Mouse (Mus musculus) myocyte (in vitro differentiated cells): Measurements from ENCODE around the gene Tpo. TPM values are rescaled to one million over a fixed set of nuclear protein-coding genes. Genes with fewer than 3 reads are reported as not detected.

Experiments
- H3K27me3 ChIP-seq: one replicate; pipeline ENCODE4 v1.6.1; 2011; ENCODE audit not compliant: control insufficient read depth, insufficient read depth, insufficient read length
- H3K36me3 ChIP-seq: one replicate; pipeline ENCODE4 v1.6.1; 2011; ENCODE audit not compliant: control insufficient read depth, insufficient read depth
- H3K4me2 ChIP-seq: one replicate; pipeline ENCODE4 v1.6.1; 2011; ENCODE audit warnings: low read depth, control low read depth
- H3K4me3 ChIP-seq: one replicate; pipeline ENCODE4 v1.5.1; 2011; ENCODE audit warnings: mild to moderate bottlenecking, control low read depth, moderate library complexity
- H3K79me2 ChIP-seq: one replicate; pipeline ENCODE4 v1.6.1; 2011; ENCODE audit not compliant: control insufficient read depth, insufficient read depth
- H3ac ChIP-seq: one replicate; pipeline ENCODE4 v1.6.1; 2011; ENCODE audit not compliant: control insufficient read depth, insufficient read length
- CEBPB ChIP-seq: IDR thresholded peaks from 2 replicates; pipeline ENCODE4 v1.6.1; 2011; ENCODE audit warnings: mild to moderate bottlenecking, moderate library complexity; ENCODE audit not compliant: poor library complexity, insufficient read depth, severe bottlenecking
- E2F4 ChIP-seq: IDR thresholded peaks from one replicate; pipeline ENCODE4 v1.6.1; 2011; ENCODE audit warnings: mild to moderate bottlenecking, control low read depth, moderate library complexity; ENCODE audit not compliant: insufficient read depth
- MAX ChIP-seq: IDR thresholded peaks from one replicate; pipeline ENCODE4 v1.6.1; 2011; ENCODE audit warnings: low read depth, mild to moderate bottlenecking, control low read depth
- MYOD1 ChIP-seq, 3 experiments: IDR thresholded peaks; one replicate each; pipeline ENCODE4 v1.6.1; 2011; ENCODE audit warnings: control low read depth in 2 of 3, low read depth in 2 of 3, mild to moderate bottlenecking in 2 of 3, moderate library complexity in 1 of 3; ENCODE audit not compliant: insufficient read length in 2 of 3, control insufficient read depth in 1 of 3
- MYOG ChIP-seq, 3 experiments: IDR thresholded peaks; one replicate each; pipeline ENCODE4 v1.6.1; 2011; ENCODE audit warnings: control low read depth in 2 of 3, low read depth in 2 of 3, mild to moderate bottlenecking in 2 of 3; ENCODE audit not compliant: insufficient read length in 2 of 3, control insufficient read depth in 1 of 3, insufficient read depth in 1 of 3
- POLR2A ChIP-seq: IDR thresholded peaks from one replicate; pipeline ENCODE4 v1.6.1; 2011; ENCODE audit warnings: low read depth, mild to moderate bottlenecking, control low read depth, moderate library complexity; ENCODE audit not compliant: insufficient read length
- POLR2AphosphoS2 ChIP-seq: IDR thresholded peaks from one replicate; pipeline ENCODE4 v1.6.1; 2011; ENCODE audit warnings: low read depth, control low read depth; ENCODE audit not compliant: insufficient read length
- REST ChIP-seq: IDR thresholded peaks from one replicate; pipeline ENCODE4 v1.6.1; 2011; ENCODE audit warnings: mild to moderate bottlenecking, control low read depth, moderate library complexity; ENCODE audit not compliant: insufficient read depth, insufficient read length
- SRF ChIP-seq: IDR thresholded peaks from one replicate; pipeline ENCODE4 v1.6.1; 2011; ENCODE audit warnings: low read depth; ENCODE audit not compliant: control insufficient read depth, insufficient read length
- TCF12 ChIP-seq: IDR thresholded peaks from one replicate; pipeline ENCODE4 v1.6.1; 2011; ENCODE audit warnings: mild to moderate bottlenecking, control low read depth; ENCODE audit not compliant: poor library complexity, insufficient read depth, severe bottlenecking
- TCF3 ChIP-seq: IDR thresholded peaks from one replicate; pipeline ENCODE4 v1.6.1; 2011; ENCODE audit warnings: low read depth, control low read depth; ENCODE audit not compliant: insufficient read length
- USF1 ChIP-seq: IDR thresholded peaks from one replicate; pipeline ENCODE4 v1.6.1; 2011; ENCODE audit warnings: low read depth, mild to moderate bottlenecking, control low read depth, moderate library complexity
- polyA plus RNA-seq: library from polyadenylated mRNA; unstranded; fragments of >200 nt; fragmentation: generic; extraction: Trizol; gene quantifications from one replicate; pipeline ENCODE4 v1.2.1, GENCODE M21; 2012; ENCODE audit warnings: missing spikeins

Tpo gene
- polyA plus RNA-seq, 1 experiment: not detected

GRCm38 (mm10) chr12:30122347-30122746 lies 10.1 kb downstream of the Tpo start:
- no peaks in the 10 kb centered on the region for H3K36me3 ChIP-seq
- H3K27me3 ChIP-seq: no peaks in the 10 kb centered on the region
- no peak overlapping the region for H3K4me2 ChIP-seq
- no peaks in the 10 kb centered on the region for H3K79me2 ChIP-seq
- H3K4me3 ChIP-seq: no peak overlapping the region
- H3ac ChIP-seq: no peak overlapping the region
- TF ChIP-seq TCF3 (no peak), CEBPB (no peak), POLR2AphosphoS2 (no peak), USF1 (no peak), TCF12 (no peak)

- Histone ChIP-seq H3K4me3 (no peak overlapping the region), H3K79me2 (no peaks in the 10 kb centered on the region), H3K27me3 (no peaks in the 10 kb centered on the region), H3ac (no peak overlapping the region), H3K4me2 (no peak overlapping the region), H3K36me3 (no peaks in the 10 kb centered on the region)
- TF ChIP-seq TCF3 (no peak), POLR2AphosphoS2 (no peak), MYOG (IDR thresholded peaks at IDR 0.05; ENCODE audit: control insufficient read depth in 1 of 3, insufficient read depth in 1 of 3, insufficient read length in 2 of 3, low read depth in 2 of 3) (no peak)
Observed at GRCm38 (mm10) chr12:30112271-30112670, 20.2 kb downstream of the Tpo start.

GRCm38 (mm10) chr12:30109646-30110605 lies 22.5 kb downstream of the Tpo start:
- Histone ChIP-seq H3K4me3 (no peak overlapping the region), H3K4me2 (no peak overlapping the region), H3K27me3 (no peaks in the 10 kb centered on the region), H3K79me2 (no peaks in the 10 kb centered on the region), H3K36me3 (no peaks in the 10 kb centered on the region), H3ac (no peak overlapping the region)
- no peak for TF ChIP-seq USF1
- TF ChIP-seq TCF12: no peak
- no peak for TF ChIP-seq REST
- no peak for TF ChIP-seq SRF
- TF ChIP-seq E2F4: no peak
- no peak for TF ChIP-seq TCF3
- TF ChIP-seq POLR2A: no peak
- no peak for TF ChIP-seq MAX
- TF ChIP-seq MYOG (IDR thresholded peaks at IDR 0.05; ENCODE audit: control insufficient read depth in 1 of 3, insufficient read depth in 1 of 3, insufficient read length in 2 of 3, low read depth in 2 of 3): no peak
- no peak for TF ChIP-seq MYOD1 (IDR thresholded peaks at IDR 0.05; ENCODE audit: control insufficient read depth in 1 of 3, insufficient read length in 2 of 3, low read depth in 2 of 3)

- Histone ChIP-seq H3K36me3 (no peaks in the 10 kb centered on the region), H3ac (no peak overlapping the region), H3K79me2 (no peaks in the 10 kb centered on the region), H3K4me3 (no peak overlapping the region), H3K4me2 (no peak overlapping the region), H3K27me3 (peaks cover 7% of the 10 kb centered on the region)
- no peak for TF ChIP-seq MYOG (IDR thresholded peaks at IDR 0.05; ENCODE audit: control insufficient read depth in 1 of 3, insufficient read depth in 1 of 3, insufficient read length in 2 of 3, low read depth in 2 of 3)
- no peak for TF ChIP-seq POLR2AphosphoS2
- TF ChIP-seq CEBPB: no peak
- TF ChIP-seq USF1: no peak
- no peak for TF ChIP-seq REST
- TF ChIP-seq MYOD1 (IDR thresholded peaks at IDR 0.05; ENCODE audit: control insufficient read depth in 1 of 3, insufficient read length in 2 of 3, low read depth in 2 of 3): no peak
- no peak for TF ChIP-seq MAX
- TF ChIP-seq POLR2A: no peak
- TF ChIP-seq SRF: no peak
- TF ChIP-seq TCF12: no peak
- no peak for TF ChIP-seq E2F4
- no peak for TF ChIP-seq TCF3
Observed at GRCm38 (mm10) chr12:30102891-30103565, 29.4 kb downstream of the Tpo start.

GRCm38 (mm10) chr12:30092081-30092480 lies 40.3 kb downstream of the Tpo start:
- no peak overlapping the region for H3K4me2 ChIP-seq
- H3K4me3 ChIP-seq: no peak overlapping the region
- no peaks in the 10 kb centered on the region for H3K36me3 ChIP-seq
- H3ac ChIP-seq: no peak overlapping the region
- H3K79me2 ChIP-seq: no peaks in the 10 kb centered on the region
- TF ChIP-seq E2F4: no peak
- no peak for TF ChIP-seq CEBPB
- no peak for TF ChIP-seq TCF12
- no peak for TF ChIP-seq USF1
- no peak for TF ChIP-seq SRF
- no peak for TF ChIP-seq MAX
- no peak for TF ChIP-seq TCF3
- no peak for TF ChIP-seq POLR2A
- no peak for TF ChIP-seq POLR2AphosphoS2
- TF ChIP-seq MYOG (IDR thresholded peaks at IDR 0.05; ENCODE audit: control insufficient read depth in 1 of 3, insufficient read depth in 1 of 3, insufficient read length in 2 of 3, low read depth in 2 of 3): no peak
- TF ChIP-seq REST: no peak
- no peak for TF ChIP-seq MYOD1 (IDR thresholded peaks at IDR 0.05; ENCODE audit: control insufficient read depth in 1 of 3, insufficient read length in 2 of 3, low read depth in 2 of 3)
- peaks cover 6% of the 10 kb centered on the region for H3K27me3 ChIP-seq
